Mouse (Mus musculus): ENCODE measurements around the gene Bsx.

DNA sequence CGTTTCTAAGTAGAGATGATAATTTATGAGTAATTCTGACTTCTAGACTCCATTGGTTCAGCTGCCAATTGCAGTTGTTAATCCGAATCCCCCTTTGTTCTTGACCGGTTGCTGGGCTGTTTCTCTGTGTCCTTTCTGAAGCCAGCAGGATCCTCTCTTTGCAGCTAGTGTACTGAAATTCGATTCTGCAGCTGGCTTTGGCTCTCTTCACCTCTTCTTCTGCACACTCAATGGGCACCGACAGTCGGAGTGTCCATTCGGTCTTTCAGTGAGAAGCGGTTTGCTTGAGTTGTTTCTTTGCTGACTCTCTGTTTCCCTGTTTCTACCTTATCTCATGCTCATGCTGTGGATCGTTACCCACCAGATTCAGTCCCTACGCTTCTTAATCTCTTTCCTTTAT lies 11.7 kb downstream of the Bsx start:
- TF ChIP-seq CTCF (IDR thresholded peaks at IDR 0.05; ENCODE audit: low read depth) (no peak), EP300 (IDR thresholded peaks at IDR 0.05; ENCODE audit: low read depth) (no peak)

Data from heart, postnatal 0 days (tissue).